20 mouse cellular contexts compared by ENCODE assay signal in the genomic region with DNA sequence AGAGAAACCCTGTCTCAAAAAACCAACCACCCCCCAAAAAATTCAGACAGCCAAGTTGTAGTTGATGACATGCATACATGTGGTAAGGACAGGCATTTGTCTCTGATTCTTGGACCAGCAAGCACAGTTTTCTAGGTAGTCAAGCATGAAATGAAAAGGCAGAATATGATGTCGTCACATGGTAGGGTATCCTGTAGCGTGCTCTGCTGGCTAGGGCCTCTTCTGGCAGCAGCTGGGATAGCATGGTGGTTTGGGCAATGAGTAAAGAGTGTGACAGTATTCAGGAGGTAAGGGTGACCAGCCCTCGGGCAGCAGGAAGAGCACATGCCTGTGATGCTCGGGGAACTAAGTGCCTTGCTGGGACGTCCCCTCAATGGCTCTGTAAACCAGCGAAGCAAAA.
A peak's percentile ranks its signal among the peaks of the same experiment; 100 is the strongest.
DNase-seq lines count a peak whose midpoint lies in the region; ATAC-seq and TF ChIP-seq lines count a peak whose summit lies in the region.
"Had no signal": no experiment of that assay in that cellular context is flagged by ENCODE, and none has a peak within 500 bp of the region (broad histone marks: within the 10 kb centered on the region; RNA-seq: fewer than 3 reads in every experiment).

No protein-coding gene starts in this region.

- no peaks in the 10 kb centered on the region for H3K36me3 ChIP-seq in kidney, postnatal 0 days (ENCODE audit: insufficient read depth, low read length)
- no peaks in the 10 kb centered on the region for H3K36me3 ChIP-seq in lung, postnatal 0 days (ENCODE audit: insufficient read depth, low read length)
- H3K36me3 ChIP-seq: hindbrain, embryonic 15.5 days; neural tube, embryonic 15.5 days had no signal

- H3K4me3 ChIP-seq in kidney, postnatal 0 days (replicated peaks; ENCODE audit: low read depth, low read length) = no peak overlapping the region
- no peak overlapping the region for H3K4me3 ChIP-seq in lung, postnatal 0 days (ENCODE audit: low read depth, low read length)
- H3K4me3 ChIP-seq: forebrain, embryonic 10.5 days; heart, embryonic 12.5 days; hindbrain, embryonic 15.5 days; limb, embryonic 13.5 days; neural tube, embryonic 15.5 days had no signal

- POLR2A ChIA-PET in Patski (lab: Charles Lee) = no interaction called here

- peak; percentile 42; the same call in 1 of the 2 replicates for TF ChIP-seq CTCF in kidney, postnatal 0 days (IDR thresholded peaks at IDR 0.05; ENCODE audit: low read depth)
- TF ChIP-seq CTCF in lung, postnatal 0 days (IDR thresholded peaks at IDR 0.05) = peak; percentile 36
- no peak for TF ChIP-seq CTCF in Patski (IDR thresholded peaks at IDR 0.05)

- CTCF ChIA-PET in Patski (lab: Charles Lee) = interaction anchor here (1.2 to 1.6 kb wide), 2 partner anchors 24 to 28 kb away, joined by 4 to 6 read pairs; no protein-coding TSS in a partner anchor

- H3K27me3 ChIP-seq in kidney, postnatal 0 days (ENCODE audit: insufficient read depth, low read length) = no peaks in the 10 kb centered on the region
- H3K27me3 ChIP-seq in lung, postnatal 0 days (replicated peaks; ENCODE audit: insufficient read depth, low read length) = no peaks in the 10 kb centered on the region
- no peaks in the 10 kb centered on the region for H3K27me3 ChIP-seq in Patski
- H3K27me3 ChIP-seq: heart, embryonic 12.5 days; hindbrain, embryonic 15.5 days; limb, embryonic 13.5 days; neural tube, embryonic 15.5 days had no signal

- no peak for TF ChIP-seq EP300 in lung, postnatal 0 days (IDR thresholded peaks at IDR 0.05)

- H3K9ac ChIP-seq in kidney, postnatal 0 days (ENCODE audit: low read depth, low read length) = no peak overlapping the region
- H3K9ac ChIP-seq in lung, postnatal 0 days (replicated peaks; ENCODE audit: low read depth) = no peak overlapping the region
- H3K9ac ChIP-seq: heart, embryonic 12.5 days; hindbrain, embryonic 15.5 days; limb, embryonic 13.5 days; neural tube, embryonic 15.5 days had no signal

- 63% methylated on average over 6 of the region's 6 CpGs for WGBS in kidney, postnatal 0 days
- 80% methylated on average over 6 of the region's 6 CpGs for WGBS in lung, postnatal 0 days

- H3K27ac ChIP-seq in kidney, postnatal 0 days = no peak overlapping the region
- no peak overlapping the region for H3K27ac ChIP-seq in lung, postnatal 0 days (ENCODE audit: low read length)
- H3K27ac ChIP-seq: forebrain, embryonic 10.5 days; hindbrain, embryonic 15.5 days; limb, embryonic 13.5 days; neural tube, embryonic 15.5 days had no signal

- no peaks in the 10 kb centered on the region for H3K9me3 ChIP-seq in kidney, postnatal 0 days (replicated peaks; ENCODE audit: low read length)
- H3K9me3 ChIP-seq in lung, postnatal 0 days (ENCODE audit: low read length) = no peaks in the 10 kb centered on the region
- H3K9me3 ChIP-seq: forebrain, embryonic 10.5 days; heart, embryonic 12.5 days; hindbrain, embryonic 15.5 days; limb, embryonic 13.5 days; neural tube, embryonic 15.5 days had no signal

- H3K4me1 ChIP-seq in kidney, postnatal 0 days (replicated peaks; ENCODE audit: insufficient read depth, low read length) = peaks cover 5% of the 10 kb centered on the region; the same call in 1 of the 2 replicates
- H3K4me1 ChIP-seq in lung, postnatal 0 days (ENCODE audit: insufficient read depth, low read depth, low read length) = 0 out of 2 replicates have a peak, but pooled peaks cover 3% of the 10 kb centered on the region

- no peak overlapping the region for H3K4me2 ChIP-seq in kidney, postnatal 0 days (ENCODE audit: low read length)
- H3K4me2 ChIP-seq in lung, postnatal 0 days (replicated peaks; ENCODE audit: low read depth, low read length) = no peak overlapping the region
- H3K4me2 ChIP-seq: heart, embryonic 12.5 days; hindbrain, embryonic 15.5 days; limb, embryonic 13.5 days; neural tube, embryonic 15.5 days had no signal

- no peak for DNase-seq in kidney, postnatal 0 days (ENCODE audit: low spot score)
- DNase-seq in kidney, adult 8-10 months = no peak
- no peak for DNase-seq in lung, postnatal 0 days (ENCODE audit: low spot score)
- no peak for DNase-seq in lung, postnatal 10 days
- peak; percentile 44 for DNase-seq in Patski (ENCODE audit: low read depth, low spot score)
- no peak for DNase-seq in ovary, adult 18-20 months (ENCODE audit: low spot score)
- DNase-seq in thymus, postnatal 0 days (ENCODE audit: low spot score) = no peak
- DNase-seq: adrenal gland, postnatal 25 days; cerebellum, adult 11 months; cerebellum, postnatal 14 days; embryo, embryonic 11 days; kidney, adult 11 months; kidney, postnatal 25 days; midbrain, embryonic 14.5 days; thymus, postnatal 14 days had no signal

- peak; percentile 63; the same call in 1 of the 2 replicates for ATAC-seq in kidney, postnatal 0 days (replicated peaks; ENCODE audit: low FRiP score, low read depth)
- ATAC-seq in lung, postnatal 0 days = no peak
- ATAC-seq in Patski = peak; percentile 68

- in situ Hi-C loops in Patski (cut with MboI; ENCODE audit: low pct_unique_long_range_greater_than_20kb) = no loop called here
